ENCODE assay signal across 36 mouse cellular contexts in the genomic region with DNA sequence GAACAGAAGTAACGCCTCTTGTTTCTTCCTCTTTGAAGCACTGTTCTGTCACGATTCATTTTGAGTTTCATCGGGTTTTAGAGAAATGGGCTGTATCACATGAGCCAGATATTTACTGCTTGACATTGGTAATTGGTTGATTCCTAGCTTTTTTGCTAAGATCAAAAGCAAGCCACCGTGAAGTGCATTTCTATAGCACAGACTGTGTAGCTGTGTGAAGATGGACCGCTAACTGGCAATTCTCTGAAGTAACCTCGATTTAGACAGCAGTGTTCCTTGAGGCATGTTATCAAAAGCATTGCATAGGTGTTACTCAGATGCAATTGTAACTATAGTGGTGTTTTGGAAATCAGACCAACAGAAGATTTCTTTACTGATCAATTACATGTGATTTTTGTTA.
"Had no signal": no experiment of that assay in that cellular context is flagged by ENCODE, and none has a peak within 500 bp of the region (broad histone marks: within the 10 kb centered on the region; RNA-seq: fewer than 3 reads in every experiment).

No protein-coding gene starts in this region.

- ATAC-seq: hindbrain, embryonic 16.5 days; hindbrain, postnatal 0 days; inflammation-experienced regulatory T-cells, adult 6 months; intestine, embryonic 15.5 days; intestine, embryonic 16.5 days; intestine, postnatal 0 days had no signal

- H3K9ac ChIP-seq: heart, embryonic 12.5 days; heart, embryonic 13.5 days; heart, embryonic 15.5 days; hindbrain, embryonic 12.5 days; hindbrain, embryonic 13.5 days; hindbrain, embryonic 14.5 days; hindbrain, embryonic 15.5 days; intestine, embryonic 15.5 days; kidney, embryonic 15.5 days had no signal

- H3K4me2 ChIP-seq: heart, embryonic 11.5 days; heart, embryonic 12.5 days; heart, embryonic 13.5 days; heart, embryonic 15.5 days; hindbrain, embryonic 12.5 days; hindbrain, embryonic 13.5 days; hindbrain, embryonic 14.5 days; hindbrain, embryonic 15.5 days; intestine, embryonic 15.5 days; kidney, embryonic 15.5 days had no signal

- H3K27ac ChIP-seq: heart, adult 2 months; heart, embryonic 10.5 days; heart, embryonic 13.5 days; heart, embryonic 15.5 days; hindbrain, embryonic 10.5 days; hindbrain, embryonic 12.5 days; hindbrain, embryonic 13.5 days; hindbrain, embryonic 14.5 days; hindbrain, embryonic 15.5 days; hindbrain, postnatal 0 days; intestine, embryonic 15.5 days; kidney, embryonic 15.5 days; kidney, postnatal 0 days; layer of hippocampus, adult 2 months had no signal

- H3K9me3 ChIP-seq: hindbrain, embryonic 15.5 days; intestine, embryonic 15.5 days had no signal

- DNase-seq: heart, adult 18-20 months; heart, adult 2 months; heart, postnatal 10 days; heart, postnatal 14 days; heart, postnatal 36 days; heart, postnatal 4 days; kidney, adult 11 months; kidney, adult 18-20 months; kidney, adult 2 months; kidney, adult 8-10 months; kidney, adult 9 months; kidney, postnatal 10 days; kidney, postnatal 14 days; kidney, postnatal 25 days; kidney, postnatal 36 days; kidney, postnatal 4 days; layer of hippocampus, adult 9-11 months had no signal

- H3K36me3 ChIP-seq: heart, embryonic 10.5 days; heart, embryonic 12.5 days; heart, embryonic 13.5 days; heart, embryonic 15.5 days; hindbrain, embryonic 10.5 days; hindbrain, embryonic 12.5 days; hindbrain, embryonic 13.5 days; hindbrain, embryonic 15.5 days; intestine, embryonic 15.5 days; kidney, embryonic 15.5 days had no signal

- H3K4me3 ChIP-seq: heart, adult 2 months; heart, embryonic 10.5 days; heart, embryonic 12.5 days; heart, embryonic 13.5 days; heart, embryonic 15.5 days; hindbrain, embryonic 10.5 days; hindbrain, embryonic 12.5 days; hindbrain, embryonic 13.5 days; hindbrain, embryonic 15.5 days; intestine, embryonic 15.5 days; kidney, embryonic 15.5 days; layer of hippocampus, adult 2 months had no signal

- H3K4me1 ChIP-seq: hindbrain, embryonic 10.5 days; hindbrain, embryonic 12.5 days; hindbrain, embryonic 15.5 days had no signal

- H3K27me3 ChIP-seq: heart, embryonic 12.5 days; heart, embryonic 13.5 days; heart, embryonic 15.5 days; hindbrain, embryonic 12.5 days; hindbrain, embryonic 13.5 days; hindbrain, embryonic 15.5 days; intestine, embryonic 15.5 days; kidney, embryonic 15.5 days had no signal
